Mouse (Mus musculus) heart, embryonic 10.5 days (tissue): ENCODE data around the gene Derl3. TPM values are rescaled to one million over a fixed set of nuclear protein-coding genes. Genes with fewer than 3 reads are reported as not detected.
"Not testable (repeated sequence)": the region's sequence is repeated elsewhere in the genome, so short reads cannot be mapped to it uniquely, and the experiment has no call there.

Source experiments
- DNase-seq: peaks from one replicate; pipeline ENCODE4 v3.0.0-alpha.2; 2017; ENCODE audit warnings: low spot score
- H3K27ac ChIP-seq: fragments of 300-500 bp; sonication (generic); 2 replicates; pipeline ENCODE4 v1.5.1; 2016; ENCODE audit warnings: mild to moderate bottlenecking
- H3K27me3 ChIP-seq: fragments of 300-500 bp; sonication (generic); 2 replicates; pipeline ENCODE4 v1.6.1; 2016; ENCODE audit warnings: mild to moderate bottlenecking; ENCODE audit not compliant: poor library complexity, insufficient read depth, severe bottlenecking
- H3K36me3 ChIP-seq: fragments of 300-500 bp; sonication (generic); 2 replicates; pipeline ENCODE4 v1.6.1; 2016; ENCODE audit warnings: mild to moderate bottlenecking, moderate library complexity
- H3K4me1 ChIP-seq: fragments of 300-500 bp; sonication (generic); 2 replicates; pipeline ENCODE4 v1.6.1; 2016; ENCODE audit warnings: mild to moderate bottlenecking
- H3K4me3 ChIP-seq: fragments of 300-500 bp; sonication (generic); 2 replicates; pipeline ENCODE4 v1.5.1; 2016; ENCODE audit warnings: mild to moderate bottlenecking, moderate library complexity
- H3K9me3 ChIP-seq: fragments of 300-500 bp; sonication (generic); 2 replicates; pipeline ENCODE4 v1.6.1; 2016; ENCODE audit warnings: mild to moderate bottlenecking, moderate library complexity
- WGBS: fragments of 180-500 bp; shearing (Covaris S2); methylation state at CpG from one replicate; pipeline ENCODE4 v1.1.7; 2016; 5-methylcytosine and 5-hydroxymethylcytosine counted together
- polyA plus RNA-seq: library from polyadenylated mRNA; unstranded; fragments of >200 nt; fragmentation: Nextera tagmentation; extraction: Ambion mirVana; gene quantifications from 2 replicates; pipeline ENCODE4 v1.2.1, GENCODE M21; 2016

Gene Derl3
- polyA plus RNA-seq, 1 experiment from 2014 or later: 5.0 TPM

GRCm38 (mm10) chr10:75880351-75880750 lies 12.9 kb upstream of the Derl3 start:
- peaks cover 3% of the 10 kb centered on the region; the same call in 1 of the 2 replicates for H3K27me3 ChIP-seq
- H3K36me3 ChIP-seq: no peaks in the 10 kb centered on the region
- H3K9me3 ChIP-seq: no peaks in the 10 kb centered on the region
- no peak overlapping the region for H3K27ac ChIP-seq
- H3K4me3 ChIP-seq: no peak overlapping the region
- peaks cover 11% of the 10 kb centered on the region for H3K4me1 ChIP-seq
- no peak for DNase-seq
- 94% methylated on average over 10 of the region's 10 CpGs for WGBS

GRCm38 (mm10) chr10:75880771-75881577 lies 12.2 kb upstream of the Derl3 start:
- H3K36me3 ChIP-seq: no peaks in the 10 kb centered on the region
- WGBS: 62% methylated on average over 6 of the region's 6 CpGs
- no peak overlapping the region for H3K4me3 ChIP-seq
- peaks cover 3% of the 10 kb centered on the region; the same call in 1 of the 2 replicates for H3K27me3 ChIP-seq
- DNase-seq: no peak
- peaks cover 11% of the 10 kb centered on the region for H3K4me1 ChIP-seq
- no peak overlapping the region for H3K27ac ChIP-seq
- H3K9me3 ChIP-seq: no peaks in the 10 kb centered on the region

GRCm38 (mm10) chr10:75881578-75882432 lies 11.4 kb upstream of the Derl3 start:
- peak overlapping the region; percentile 43; the same call in 1 of the 2 replicates for H3K4me3 ChIP-seq
- H3K36me3 ChIP-seq: no peaks in the 10 kb centered on the region
- peaks cover 11% of the 10 kb centered on the region for H3K4me1 ChIP-seq
- H3K9me3 ChIP-seq: no peaks in the 10 kb centered on the region
- WGBS: 13% methylated on average over 20 of the region's 20 CpGs
- no peak overlapping the region for H3K27ac ChIP-seq
- peaks cover 3% of the 10 kb centered on the region; the same call in 1 of the 2 replicates for H3K27me3 ChIP-seq
- no peak for DNase-seq

- Histone ChIP-seq H3K4me1 (peaks cover 11% of the 10 kb centered on the region), H3K27me3 (peaks cover 3% of the 10 kb centered on the region; the same call in 1 of the 2 replicates), H3K36me3 (no peaks in the 10 kb centered on the region), H3K27ac (peak overlapping the region; percentile 62), H3K4me3 (peak overlapping the region; percentile 43), H3K9me3 (no peaks in the 10 kb centered on the region)
- no peak for DNase-seq
- 4% methylated on average over 15 of the region's 15 CpGs for WGBS
Measured at GRCm38 (mm10) chr10:75882433-75883231, 10.6 kb upstream of the Derl3 start.

- Histone ChIP-seq H3K36me3 (no peaks in the 10 kb centered on the region), H3K9me3 (no peaks in the 10 kb centered on the region), H3K27me3 (peaks cover 3% of the 10 kb centered on the region; the same call in 1 of the 2 replicates), H3K4me3 (peak overlapping the region; percentile 43), H3K4me1 (peaks cover 12% of the 10 kb centered on the region), H3K27ac (peak overlapping the region; percentile 62)
- WGBS: 2% methylated on average over 10 of the region's 10 CpGs
- peak; percentile 89 for DNase-seq
Measured at GRCm38 (mm10) chr10:75883232-75883552, 10.0 kb upstream of the Derl3 start.

- 91% methylated on average over 8 of the region's 8 CpGs for WGBS
- DNase-seq: no peak
- Histone ChIP-seq H3K27ac (no peak overlapping the region), H3K27me3 (peaks cover 3% of the 10 kb centered on the region; the same call in 1 of the 2 replicates), H3K4me1 (peaks cover 27% of the 10 kb centered on the region), H3K9me3 (no peaks in the 10 kb centered on the region), H3K4me3 (no peak overlapping the region), H3K36me3 (no peaks in the 10 kb centered on the region)
Measured at GRCm38 (mm10) chr10:75884742-75885141, 8.5 kb upstream of the Derl3 start.

- DNase-seq: not testable (repeated sequence)
- WGBS: 88% methylated on average over 5 of the region's 5 CpGs
Measured at GRCm38 (mm10) chr10:75887504-75887903, 5.7 kb upstream of the Derl3 start.

GRCm38 (mm10) chr10:75889406-75890153 lies 3.6 kb upstream of the Derl3 start:
- H3K27me3 ChIP-seq: no peaks in the 10 kb centered on the region
- peaks cover 39% of the 10 kb centered on the region for H3K4me1 ChIP-seq
- H3K4me3 ChIP-seq: no peak overlapping the region
- H3K9me3 ChIP-seq: no peaks in the 10 kb centered on the region
- H3K27ac ChIP-seq: peak overlapping the region; percentile 70; the same call in 1 of the 2 replicates
- peaks cover 5% of the 10 kb centered on the region for H3K36me3 ChIP-seq
- DNase-seq: no peak
- 39% methylated on average over 8 of the region's 8 CpGs for WGBS

More at GRCm38 (mm10) chr10:75887504-75887903, 5.7 kb upstream of the Derl3 start:
- H3K4me3 ChIP-seq, H3K9me3 ChIP-seq, H3K27ac ChIP-seq, H3K27me3 ChIP-seq, H3K36me3 ChIP-seq: not testable (repeated sequence)
- H3K4me1 ChIP-seq: peaks cover 27% of the 10 kb centered on the region

- Histone ChIP-seq H3K9me3 (no peaks in the 10 kb centered on the region), H3K4me3 (no peak overlapping the region), H3K27me3 (no peaks in the 10 kb centered on the region), H3K36me3 (peaks cover 53% of the 10 kb centered on the region), H3K4me1 (peaks cover 34% of the 10 kb centered on the region), H3K27ac (no peak overlapping the region)
- WGBS: 81% methylated on average over 6 of the region's 6 CpGs
- no peak for DNase-seq
Measured at GRCm38 (mm10) chr10:75894601-75895000, 1.4 kb downstream of the Derl3 start.

- Histone ChIP-seq H3K4me3 (no peak overlapping the region), H3K9me3 (no peaks in the 10 kb centered on the region), H3K36me3 (peaks cover 62% of the 10 kb centered on the region), H3K27ac (no peak overlapping the region), H3K4me1 (peaks cover 30% of the 10 kb centered on the region), H3K27me3 (no peaks in the 10 kb centered on the region)
- WGBS: 95% methylated on average over 5 of the region's 5 CpGs
- DNase-seq: no peak
Measured at GRCm38 (mm10) chr10:75895730-75896129, 2.5 kb downstream of the Derl3 start.

GRCm38 (mm10) chr10:75896208-75896607 lies 3.0 kb downstream of the Derl3 start:
- H3K9me3 ChIP-seq: no peaks in the 10 kb centered on the region
- H3K4me1 ChIP-seq: peaks cover 30% of the 10 kb centered on the region
- 95% methylated on average over 1 of the region's 1 CpGs for WGBS
- DNase-seq: no peak
- H3K27ac ChIP-seq: no peak overlapping the region
- no peak overlapping the region for H3K4me3 ChIP-seq
- peaks cover 67% of the 10 kb centered on the region for H3K36me3 ChIP-seq
- no peaks in the 10 kb centered on the region for H3K27me3 ChIP-seq

- peaks cover 30% of the 10 kb centered on the region for H3K4me1 ChIP-seq
- no peak overlapping the region for H3K4me3 ChIP-seq
- H3K9me3 ChIP-seq: no peaks in the 10 kb centered on the region
- no peak for DNase-seq
- H3K27ac ChIP-seq: no peak overlapping the region
- H3K27me3 ChIP-seq: no peaks in the 10 kb centered on the region
- WGBS: 48% methylated on average over 6 of the region's 6 CpGs
- H3K36me3 ChIP-seq: peaks cover 78% of the 10 kb centered on the region
Measured at GRCm38 (mm10) chr10:75897373-75897772, 4.2 kb downstream of the Derl3 start.
